Mouse (Mus musculus) adrenal gland (tissue): ENCODE results near the gene Cuedc1.

Experiments
- intact Hi-C: fragments of 180-260 bp; cut with DNase I; formaldehyde crosslinking; loops from one replicate; pipeline ENCODE4 v1.15.1; 2025
- long read RNA-seq, 2 experiments: library from polyadenylated mRNA; unstranded; transcript quantifications; one replicate each; pipeline ENCODE4 v2.0.0; 2020; ENCODE audit warnings: borderline replicate concordance in 1 of 2; ENCODE audit not compliant: insufficient replicate concordance in 1 of 2

Cuedc1 gene
- long read RNA-seq, experiment 1, transcript Cuedc1-201 (11 exons, 3,180 nt) = major isoform, 6 of 16 reads
- long read RNA-seq, experiment 1, partial matches to known transcripts = 4 of 16 reads
- long read RNA-seq, experiment 1, other reads (novel, unspliced or antisense) = 4 of 16 reads
- long read RNA-seq, experiment 2, transcript Cuedc1-205 (6 exons, 1,844 nt) = minor isoform, 8 of 44 reads
- long read RNA-seq, experiment 2, transcript Cuedc1-201 (11 exons, 3,180 nt) = major isoform, 13 of 44 reads
- long read RNA-seq, experiment 2, partial matches to known transcripts = 5 of 44 reads
- long read RNA-seq, experiment 2, other reads (novel, unspliced or antisense) = 14 of 44 reads

GRCm38 (mm10) chr11:88098021-88098729, at the start of gene Cuedc1:
Cuedc1 (plus strand) TSS chr11:88098058.
- intact Hi-C loops = loop anchor here (5.0 kb wide), 1 partner anchor 64 kb away; no protein-coding TSS in a partner anchor

GRCm38 (mm10) chr11:88048961-88049670, 48.7 kb upstream of the Cuedc1 start:
- intact Hi-C loops = loop anchor here (5.0 kb wide), 1 partner anchor 62 kb away; the partner anchor contains the start of gene Dynll2

- intact Hi-C loops = loop anchor here (5.0 kb wide), 1 partner anchor 62 kb away; the partner anchor contains the start of gene Dynll2
Measured at GRCm38 (mm10) chr11:88049732-88050131, 48.1 kb upstream of the Cuedc1 start.

GRCm38 (mm10) chr11:88052638-88053037, 45.2 kb upstream of the Cuedc1 start:
- intact Hi-C loops = no loop called here

GRCm38 (mm10) chr11:88053821-88054220, 44.0 kb upstream of the Cuedc1 start:
- intact Hi-C loops = no loop called here

GRCm38 (mm10) chr11:88054589-88054988, 43.3 kb upstream of the Cuedc1 start:
- intact Hi-C loops = no loop called here

GRCm38 (mm10) chr11:88055777-88056176, 42.1 kb upstream of the Cuedc1 start:
- intact Hi-C loops = no loop called here

GRCm38 (mm10) chr11:88057788-88058187, 40.1 kb upstream of the Cuedc1 start:
- intact Hi-C loops = loop anchor here (2.0 kb wide), 1 partner anchor 139 kb away; no protein-coding TSS in a partner anchor

- intact Hi-C loops = loop anchor here (2.0 kb wide), 1 partner anchor 138 kb away; no protein-coding TSS in a partner anchor
Measured at GRCm38 (mm10) chr11:88059141-88059540, 38.7 kb upstream of the Cuedc1 start.

- intact Hi-C loops = no loop called here
Measured at GRCm38 (mm10) chr11:88061892-88062625, 35.8 kb upstream of the Cuedc1 start.

GRCm38 (mm10) chr11:88065732-88066131, 32.1 kb upstream of the Cuedc1 start:
- intact Hi-C loops = loop anchor here (5.0 kb wide), 2 partner anchors 37 to 97 kb away; no protein-coding TSS in a partner anchor

GRCm38 (mm10) chr11:88067191-88067585, 30.7 kb upstream of the Cuedc1 start:
- intact Hi-C loops = loop anchor here (5.0 kb wide), 2 partner anchors 35 to 95 kb away; no protein-coding TSS in a partner anchor

- intact Hi-C loops = loop anchor here (5.0 kb wide), 2 partner anchors 35 to 95 kb away; no protein-coding TSS in a partner anchor
Measured at GRCm38 (mm10) chr11:88067586-88068410, 30.1 kb upstream of the Cuedc1 start, which contains the start of gene Vezf1. Vezf1 (plus strand) TSS chr11:88068279.

- intact Hi-C loops = loop anchor here (5.0 kb wide), 2 partner anchors 34 to 94 kb away; no protein-coding TSS in a partner anchor
Measured at GRCm38 (mm10) chr11:88068411-88069245, 29.2 kb upstream of the Cuedc1 start.

GRCm38 (mm10) chr11:88069246-88069570, 28.6 kb upstream of the Cuedc1 start:
- intact Hi-C loops = loop anchor here (5.0 kb wide), 2 partner anchors 33 to 93 kb away; no protein-coding TSS in a partner anchor

GRCm38 (mm10) chr11:88070392-88070791, 27.5 kb upstream of the Cuedc1 start:
- intact Hi-C loops = no loop called here

GRCm38 (mm10) chr11:88071113-88071512, 26.7 kb upstream of the Cuedc1 start:
- intact Hi-C loops = no loop called here

GRCm38 (mm10) chr11:88073343-88073875, 24.4 kb upstream of the Cuedc1 start:
- intact Hi-C loops = no loop called here
